In the genomic region with DNA sequence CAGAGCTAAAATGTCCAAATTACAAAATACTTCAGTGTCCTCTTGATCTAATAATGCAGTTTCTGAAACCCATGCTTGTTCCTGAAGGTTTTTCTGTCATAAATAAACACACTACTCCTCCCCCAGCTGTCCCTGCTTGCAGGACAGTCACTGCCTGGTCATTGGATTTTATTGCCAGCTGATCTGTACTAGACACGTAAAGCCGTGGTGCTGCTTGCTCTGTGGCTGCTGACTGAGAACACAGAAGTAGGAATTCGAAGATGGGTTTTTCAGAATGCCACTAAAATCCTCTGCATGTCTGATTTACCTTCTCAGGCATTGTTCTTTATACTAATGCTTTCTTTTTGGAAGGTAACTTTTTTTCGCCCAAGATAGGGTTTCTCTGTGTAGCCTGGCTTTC, we compare ENCODE assay signal across 21 mouse cellular contexts. TPM values are rescaled to one million over a fixed set of nuclear protein-coding genes. Genes with fewer than 3 reads are reported as not detected.
"Had no signal": no experiment of that assay in that cellular context is flagged by ENCODE, and none has a peak within 500 bp of the region (broad histone marks: within the 10 kb centered on the region; RNA-seq: fewer than 3 reads in every experiment).

No protein-coding gene starts in this region.

- DNase-seq: lung, adult 18-20 months; lung, postnatal 10 days; lung, postnatal 4 days; midbrain, embryonic 14.5 days; retina, postnatal 1 day; right cerebral cortex, adult 18-20 months; right cerebral cortex, postnatal 25 days; right cerebral cortex, postnatal 4 days; spleen, adult 18-20 months; thymus, adult 18-20 months; thymus, postnatal 14 days; thymus, postnatal 36 days had no signal

- H3K27me3 ChIP-seq: lung, embryonic 15.5 days; midbrain, embryonic 12.5 days; neural tube, embryonic 13.5 days; neural tube, embryonic 15.5 days had no signal

- H3K36me3 ChIP-seq: neural tube, embryonic 13.5 days; neural tube, embryonic 15.5 days had no signal

- H3K4me1 ChIP-seq: lung, embryonic 15.5 days; midbrain, embryonic 12.5 days; neural tube, embryonic 13.5 days; neural tube, embryonic 15.5 days had no signal

- ATAC-seq: midbrain, embryonic 16.5 days had no signal

- H3K9ac ChIP-seq: lung, embryonic 15.5 days; midbrain, embryonic 12.5 days; neural tube, embryonic 13.5 days; neural tube, embryonic 15.5 days had no signal

- H3K4me3 ChIP-seq: lung, embryonic 15.5 days; midbrain, embryonic 10.5 days; midbrain, embryonic 12.5 days; myocyte; neural tube, embryonic 13.5 days; neural tube, embryonic 15.5 days had no signal

- H3K9me3 ChIP-seq: lung, embryonic 15.5 days; midbrain, embryonic 10.5 days; midbrain, embryonic 12.5 days; neural tube, embryonic 13.5 days; neural tube, embryonic 15.5 days had no signal

- H3K4me2 ChIP-seq: lung, embryonic 15.5 days; midbrain, embryonic 12.5 days; neural tube, embryonic 13.5 days; neural tube, embryonic 15.5 days had no signal

- H3K27ac ChIP-seq: lung, embryonic 15.5 days; midbrain, embryonic 10.5 days; midbrain, embryonic 12.5 days; neural tube, embryonic 13.5 days; neural tube, embryonic 15.5 days had no signal

RNA-seq across cellular contexts. Expression of a gene that starts 25.2 kb away (rescaled TPM):
- total RNA-seq: megakaryocyte-erythroid progenitor cell, adult 5-6 weeks had no signal
- polyA plus RNA-seq: myocyte; small intestine, adult 2 months had no signal
